Comparison of ENCODE assay signal across 8 mouse cellular contexts in genomic region chr19:41089833-41090232, GRCm38 (mm10). TPM values are rescaled to one million over a fixed set of nuclear protein-coding genes. Genes with fewer than 3 reads are reported as not detected.
DNase-seq lines count a peak whose midpoint lies in the region; ATAC-seq and TF ChIP-seq lines count a peak whose summit lies in the region.

No protein-coding gene starts in this region.

- TF ChIP-seq CTCF in left cerebral cortex, adult 2 months (IDR thresholded peaks at IDR 0.05) = peak; percentile 85

- intact Hi-C loops in heart, postnatal 36 days (cut with DNase I) = loop anchor here (5.0 kb wide), 2 partner anchors 117 to 672 kb away; partner anchors contain the start of gene Tll2
- intact Hi-C loops in left cerebral cortex, adult 2 months (cut with DNase I) = loop anchor here (5.0 to 10.0 kb wide), 4 partner anchors 117 to 672 kb away; partner anchors contain the start of gene Tll2

- peaks cover 36% of the 10 kb centered on the region for H3K27me3 ChIP-seq in heart, embryonic 10.5 days (ENCODE audit: insufficient read depth, poor library complexity, severe bottlenecking)
- H3K27me3 ChIP-seq in midbrain, embryonic 13.5 days = peaks cover 45% of the 10 kb centered on the region

- WGBS in heart, embryonic 10.5 days = 12% methylated on average over 5 of the region's 5 CpGs
- 8% methylated on average over 5 of the region's 5 CpGs for WGBS in midbrain, embryonic 13.5 days

- no peak overlapping the region for H3K27ac ChIP-seq in heart, embryonic 10.5 days
- H3K27ac ChIP-seq in left cerebral cortex, adult 2 months = no peak overlapping the region
- H3K27ac ChIP-seq in midbrain, embryonic 13.5 days = no peak overlapping the region

- H3K4me3 ChIP-seq in heart, embryonic 10.5 days = no peak overlapping the region
- no peak overlapping the region for H3K4me3 ChIP-seq in left cerebral cortex, adult 2 months
- no peak overlapping the region for H3K4me3 ChIP-seq in midbrain, embryonic 13.5 days (replicated peaks)

- ATAC-seq in midbrain, embryonic 13.5 days = peak; percentile 71

- H3K9ac ChIP-seq in midbrain, embryonic 13.5 days (replicated peaks) = no peak overlapping the region

- peaks cover 8% of the 10 kb centered on the region; the same call in 1 of the 2 replicates for H3K4me1 ChIP-seq in heart, embryonic 10.5 days
- H3K4me1 ChIP-seq in midbrain, embryonic 13.5 days (replicated peaks) = peaks cover 4% of the 10 kb centered on the region; the same call in 1 of the 2 replicates

- DNase-seq in heart, adult 18-20 months = peak; percentile 35 to 78
- DNase-seq in heart, embryonic 10.5 days (ENCODE audit: low spot score) = no peak
- peak; percentile 24 for DNase-seq in MEL-GATA-1-ER (ENCODE audit: extremely low read depth, low read depth)
- DNase-seq in embryo, embryonic 10 days (ENCODE audit: low spot score) = peak; percentile 89
- DNase-seq in heart, postnatal 36 days = peak; percentile 63 to 64
- DNase-seq in left cerebral cortex, adult 2 months (ENCODE audit: extremely low spot score in 1 of 2, low spot score in 2 of 2) = peak; percentile 54 to 71
- DNase-seq in telencephalon, adult 2 months (ENCODE audit: low read depth, low spot score) = peak; percentile 69

- no peak overlapping the region for H3K4me2 ChIP-seq in midbrain, embryonic 13.5 days (replicated peaks)

- H3K9me3 ChIP-seq in heart, embryonic 10.5 days = no peaks in the 10 kb centered on the region
- no peaks in the 10 kb centered on the region for H3K9me3 ChIP-seq in midbrain, embryonic 13.5 days

- no peaks in the 10 kb centered on the region for H3K36me3 ChIP-seq in heart, embryonic 10.5 days
- no peaks in the 10 kb centered on the region for H3K36me3 ChIP-seq in midbrain, embryonic 13.5 days

RNA-seq across cellular contexts. Expression of gene Opalin, which starts 12.9 kb away (rescaled TPM):
- total RNA-seq in heart, adult 18-20 months (2021) = not detected
- not detected in 2 replicates for polyA plus RNA-seq in heart, embryonic 10.5 days (2016; fragmentation: Nextera tagmentation; extraction: Ambion mirVana)
- total RNA-seq in heart, postnatal 36 days (2021) = not detected
- total RNA-seq in left cerebral cortex, adult 2 months (2021) = 1 to 10 TPM; 5.7 to 6.3 TPM
- not detected in 2 replicates for polyA plus RNA-seq in midbrain, embryonic 13.5 days (2015; fragmentation: Nextera tagmentation; extraction: Ambion mirVana)

Comparison
In these comparisons a context has a peak if more than half of its experiments do, and no peak if none do; other contexts are left out.
1. RNA of gene Opalin, which starts 12.9 kb away (total RNA-seq): 5.7 to 6.3 TPM in left cerebral cortex, adult 2 months; not detected in heart, adult 18-20 months and not detected in heart, postnatal 36 days; every median in the first group is over 4 times any median in the second.